Mouse (Mus musculus): ENCODE measurements around the gene Nsun3. TPM values are rescaled to one million over a fixed set of nuclear protein-coding genes. Genes with fewer than 3 reads are reported as not detected.

Gene Nsun3
- polyA plus RNA-seq, 1 experiment = 10.1 TPM

DNA sequence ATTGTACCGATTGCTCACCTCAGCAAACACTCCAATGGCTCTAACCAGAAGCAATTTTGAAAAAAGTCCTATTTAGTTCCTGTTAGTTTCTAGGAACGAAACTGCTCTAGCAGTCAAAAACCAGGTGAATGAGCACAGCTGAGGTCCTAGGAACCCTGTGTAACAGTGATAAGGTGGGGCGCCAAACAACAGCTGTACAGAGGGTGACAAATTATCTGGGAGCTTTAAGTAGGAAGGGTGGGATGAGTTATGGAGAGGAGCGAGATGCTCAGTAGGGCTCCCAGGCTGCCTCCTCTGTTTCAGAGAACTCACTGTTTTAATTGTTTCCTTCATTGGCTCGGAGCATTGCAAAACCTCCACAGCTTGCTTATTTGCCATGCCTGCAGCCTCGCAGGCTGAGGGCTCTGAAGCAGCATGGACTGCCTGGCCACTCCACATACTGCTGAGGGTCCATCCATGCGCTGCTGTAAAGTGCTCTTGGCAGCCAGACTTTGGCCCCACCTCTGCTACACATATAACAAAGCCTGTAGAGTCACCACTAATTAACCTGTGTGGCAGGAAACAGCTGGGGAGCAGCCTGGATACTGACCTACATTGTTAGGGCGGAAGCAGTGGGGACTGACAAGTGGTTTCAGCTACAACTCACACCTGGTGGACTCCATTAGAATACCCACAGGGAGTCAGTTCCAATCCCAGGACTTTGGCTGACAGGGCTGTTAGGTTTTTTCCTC, 20.8 kb upstream of the Nsun3 start:
- Histone ChIP-seq H3K4me3 (ENCODE audit: insufficient read depth, low read length) (no peak overlapping the region), H3K27ac (ENCODE audit: insufficient read depth, low read length) (no peak overlapping the region), H3K4me1 (ENCODE audit: control insufficient read depth, insufficient read depth, low read length) (peaks cover 2% of the 10 kb centered on the region; the same call in 1 of the 2 replicates)
- TF ChIP-seq POLR2A (IDR thresholded peaks at IDR 0.05; ENCODE audit: extremely low read depth, insufficient read depth, low read length) (no peak), CTCF (IDR thresholded peaks at IDR 0.05; ENCODE audit: extremely low read depth, insufficient read depth, low read length) (no peak)

DNA sequence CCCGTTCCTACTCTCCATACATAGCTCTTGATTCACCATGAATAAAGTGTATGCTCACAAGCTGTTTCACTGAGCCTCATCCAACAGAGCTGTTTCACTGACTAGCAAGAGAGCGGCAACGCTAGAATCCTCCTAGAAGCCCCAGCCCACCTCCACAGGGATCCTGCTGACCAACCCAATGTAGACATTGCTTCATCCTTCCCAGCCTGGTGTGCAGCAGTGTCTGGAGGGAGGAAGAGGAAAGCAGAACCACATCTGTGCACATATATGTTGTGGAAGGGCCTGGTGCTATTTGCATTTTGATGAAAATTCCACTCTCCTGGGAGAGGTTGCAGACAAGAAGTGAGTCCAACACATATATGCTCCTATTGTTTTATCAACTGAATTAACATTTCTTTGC, 18.0 kb upstream of the Nsun3 start:
- TF ChIP-seq CTCF (IDR thresholded peaks at IDR 0.05; ENCODE audit: extremely low read depth, insufficient read depth, low read length) (no peak), POLR2A (IDR thresholded peaks at IDR 0.05; ENCODE audit: extremely low read depth, insufficient read depth, low read length) (no peak)
- Histone ChIP-seq H3K4me1 (ENCODE audit: control insufficient read depth, insufficient read depth, low read length) (peaks cover 2% of the 10 kb centered on the region; the same call in 1 of the 2 replicates), H3K27ac (ENCODE audit: insufficient read depth, low read length) (no peak overlapping the region), H3K4me3 (ENCODE audit: insufficient read depth, low read length) (no peak overlapping the region)

DNA sequence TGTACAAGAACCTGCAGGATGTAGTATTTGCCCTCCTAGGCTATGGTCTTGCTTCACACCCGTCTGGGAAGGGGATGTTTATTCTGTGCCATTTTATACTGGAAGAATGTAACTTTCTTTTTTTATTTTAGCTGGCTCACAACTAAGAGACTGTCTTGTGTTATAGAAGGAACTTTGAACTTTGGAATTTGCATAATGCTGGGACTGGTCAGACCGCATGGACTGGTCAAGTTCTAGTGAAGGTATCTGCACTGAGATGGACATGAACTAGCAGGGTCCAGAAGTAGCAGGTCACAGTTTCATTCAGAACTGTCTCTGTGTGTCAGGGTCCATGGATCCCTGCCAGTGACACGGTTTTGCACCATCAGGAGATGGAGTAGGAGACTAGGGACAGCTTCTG, 13.2 kb upstream of the Nsun3 start:
- Histone ChIP-seq H3K27ac (ENCODE audit: insufficient read depth, low read length) (no peak overlapping the region), H3K4me1 (ENCODE audit: control insufficient read depth, insufficient read depth, low read length) (no peaks in the 10 kb centered on the region), H3K4me3 (ENCODE audit: insufficient read depth, low read length) (no peak overlapping the region)
- TF ChIP-seq POLR2A (IDR thresholded peaks at IDR 0.05; ENCODE audit: extremely low read depth, insufficient read depth, low read length) (no peak), CTCF (IDR thresholded peaks at IDR 0.05; ENCODE audit: extremely low read depth, insufficient read depth, low read length) (no peak)

DNA sequence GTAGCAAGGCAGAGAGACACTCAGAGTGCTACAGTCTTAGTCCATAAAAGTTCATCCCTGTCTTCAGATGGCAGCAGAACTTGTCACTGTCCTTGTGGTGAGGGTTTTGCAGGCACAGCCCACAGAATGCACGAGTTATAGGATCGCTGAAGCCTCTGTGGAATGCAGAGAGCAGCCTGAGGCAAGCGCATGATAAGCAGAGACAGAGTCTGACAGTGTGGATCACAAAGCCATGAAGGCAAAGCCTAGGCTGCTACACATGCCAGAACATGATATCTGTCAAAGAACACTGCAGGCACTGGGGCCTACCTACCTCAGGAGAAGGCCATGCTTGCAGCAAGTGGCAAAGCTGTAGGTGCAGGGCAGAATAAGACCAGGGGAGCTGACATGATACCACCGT, 12.8 kb upstream of the Nsun3 start:
- H3K4me1 ChIP-seq (ENCODE audit: control insufficient read depth, insufficient read depth, low read length) = no peaks in the 10 kb centered on the region
- no peak for TF ChIP-seq POLR2A (IDR thresholded peaks at IDR 0.05; ENCODE audit: extremely low read depth, insufficient read depth, low read length)
- no peak for TF ChIP-seq CTCF (IDR thresholded peaks at IDR 0.05; ENCODE audit: extremely low read depth, insufficient read depth, low read length)
- H3K4me3 ChIP-seq (ENCODE audit: insufficient read depth, low read length) = no peak overlapping the region
- no peak overlapping the region for H3K27ac ChIP-seq (ENCODE audit: insufficient read depth, low read length)

DNA sequence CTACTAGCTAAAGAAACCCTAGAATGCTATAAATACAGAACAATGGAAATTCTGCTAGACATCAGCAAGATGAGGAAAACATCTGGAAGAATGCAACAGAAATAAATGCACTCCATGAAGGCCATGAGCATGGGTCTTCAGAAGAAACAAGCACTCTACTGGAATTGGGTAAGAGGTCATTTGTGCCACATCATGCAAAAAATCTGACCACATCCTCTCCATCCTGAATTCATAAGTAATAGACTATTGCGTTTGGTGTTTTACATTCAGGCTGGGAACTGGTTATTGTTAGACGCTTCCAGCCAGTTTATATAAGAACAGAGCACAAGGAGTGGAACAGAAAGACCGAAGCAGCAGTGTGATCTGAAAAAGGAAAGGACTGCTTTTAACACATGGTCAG, 12.2 kb upstream of the Nsun3 start:
- TF ChIP-seq POLR2A (IDR thresholded peaks at IDR 0.05; ENCODE audit: extremely low read depth, insufficient read depth, low read length) (no peak), CTCF (IDR thresholded peaks at IDR 0.05; ENCODE audit: extremely low read depth, insufficient read depth, low read length) (no peak)

DNA sequence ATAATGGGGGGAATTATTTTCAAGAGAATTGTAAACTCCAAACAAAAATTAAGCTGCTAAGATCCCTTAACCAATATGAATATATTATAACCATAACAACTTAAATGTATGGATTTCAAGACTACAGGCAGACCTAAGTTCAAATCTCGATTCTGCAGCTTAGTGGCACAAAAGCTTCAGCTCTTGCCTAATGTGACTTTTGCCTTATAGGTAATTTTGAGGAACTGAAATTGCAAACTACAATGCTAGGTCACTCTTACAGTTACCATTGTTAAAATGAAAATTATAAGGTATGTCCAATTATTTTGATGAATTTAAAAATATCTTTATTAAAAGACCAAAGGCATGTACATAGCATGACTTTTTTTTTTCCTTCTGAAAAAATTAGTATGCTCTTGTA, 10.0 kb upstream of the Nsun3 start:
- no peak for TF ChIP-seq CTCF (IDR thresholded peaks at IDR 0.05; ENCODE audit: extremely low read depth, insufficient read depth, low read length)
- no peak for TF ChIP-seq POLR2A (IDR thresholded peaks at IDR 0.05; ENCODE audit: extremely low read depth, insufficient read depth, low read length)
- no peak overlapping the region for H3K27ac ChIP-seq (ENCODE audit: insufficient read depth, low read length)
- no peaks in the 10 kb centered on the region for H3K4me1 ChIP-seq (ENCODE audit: control insufficient read depth, insufficient read depth, low read length)
- no peak overlapping the region for H3K4me3 ChIP-seq (ENCODE audit: insufficient read depth, low read length)

More for the DNA sequence above, 12.2 kb upstream of the Nsun3 start:
- no peaks in the 10 kb centered on the region for H3K4me1 ChIP-seq (ENCODE audit: control insufficient read depth, insufficient read depth, low read length)
- no peak overlapping the region for H3K27ac ChIP-seq (ENCODE audit: insufficient read depth, low read length)
- no peak overlapping the region for H3K4me3 ChIP-seq (ENCODE audit: insufficient read depth, low read length)

DNA sequence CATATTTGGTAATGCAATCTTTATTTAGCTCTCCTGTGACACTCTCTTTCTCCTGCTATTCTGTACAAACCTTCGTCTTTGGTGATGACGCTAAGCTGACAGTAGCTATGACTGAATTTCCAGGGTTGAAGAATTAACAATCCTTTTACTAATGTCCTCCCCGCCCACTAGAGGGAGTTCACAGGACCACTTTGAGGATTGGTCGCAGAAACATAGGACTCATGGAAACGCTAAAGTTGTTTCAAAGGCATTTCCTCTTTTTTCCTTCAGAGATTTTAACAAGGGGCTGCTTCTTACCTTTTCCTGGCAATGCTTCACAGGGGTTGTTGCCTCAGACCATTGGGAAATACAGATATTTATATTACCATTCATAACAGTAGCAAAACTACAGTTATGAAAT, 4.4 kb downstream of the Nsun3 start:
- H3K27ac ChIP-seq (ENCODE audit: insufficient read depth, low read length) = no peak overlapping the region
- TF ChIP-seq CTCF (IDR thresholded peaks at IDR 0.05; ENCODE audit: extremely low read depth, insufficient read depth, low read length) (peak; percentile 15; the same call in 1 of the 2 replicates), POLR2A (IDR thresholded peaks at IDR 0.05; ENCODE audit: extremely low read depth, insufficient read depth, low read length) (no peak)
- peaks cover 6% of the 10 kb centered on the region; the same call in 1 of the 2 replicates for H3K4me1 ChIP-seq (ENCODE audit: control insufficient read depth, insufficient read depth, low read length)
- H3K4me3 ChIP-seq (ENCODE audit: insufficient read depth, low read length) = no peak overlapping the region

DNA sequence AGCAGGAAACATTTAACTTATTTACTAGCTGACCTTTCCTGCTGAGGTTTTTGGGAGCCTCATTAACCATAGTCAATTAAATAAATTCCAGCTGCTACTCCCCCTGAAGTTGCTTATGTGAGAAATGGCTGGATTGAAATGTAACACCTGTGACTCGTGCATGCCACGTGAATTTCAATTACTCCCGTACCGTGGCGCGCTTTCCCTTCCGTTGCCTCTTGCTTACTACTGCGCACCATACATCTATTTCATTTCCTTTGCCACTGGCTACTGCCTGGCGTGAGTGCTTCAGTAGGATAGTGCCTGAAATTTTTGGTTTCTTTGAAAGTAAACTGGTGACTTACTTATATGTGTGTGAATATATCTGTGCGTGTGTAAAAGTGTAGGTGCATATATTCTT, 8.3 kb downstream of the Nsun3 start:
- no peak overlapping the region for H3K27ac ChIP-seq (ENCODE audit: insufficient read depth, low read length)
- no peak overlapping the region for H3K4me3 ChIP-seq (ENCODE audit: insufficient read depth, low read length)
- TF ChIP-seq POLR2A (IDR thresholded peaks at IDR 0.05; ENCODE audit: extremely low read depth, insufficient read depth, low read length) (no peak), CTCF (IDR thresholded peaks at IDR 0.05; ENCODE audit: extremely low read depth, insufficient read depth, low read length) (no peak)
- no peaks in the 10 kb centered on the region for H3K4me1 ChIP-seq (ENCODE audit: control insufficient read depth, insufficient read depth, low read length)

DNA sequence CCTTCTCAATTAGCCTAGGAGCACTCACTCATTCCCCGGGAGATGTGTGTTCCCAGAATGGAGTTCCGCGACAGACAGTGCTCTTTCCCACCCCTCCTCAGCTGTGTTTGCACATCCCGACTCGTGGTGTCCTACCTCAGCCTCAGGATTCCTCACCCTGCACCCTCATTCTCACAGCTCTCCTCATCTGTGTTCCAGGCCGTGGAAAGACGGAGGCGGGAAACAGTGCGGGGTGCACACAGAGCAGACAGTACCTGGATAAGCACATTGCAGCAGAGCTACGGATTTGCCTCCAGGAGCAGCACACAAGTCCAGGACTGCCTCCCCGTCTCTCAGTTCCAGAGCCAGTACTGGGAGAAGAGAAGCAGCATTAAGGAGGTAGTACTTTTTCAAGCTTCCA, 10.6 kb downstream of the Nsun3 start:
- Histone ChIP-seq H3K4me3 (ENCODE audit: insufficient read depth, low read length) (no peak overlapping the region), H3K4me1 (ENCODE audit: control insufficient read depth, insufficient read depth, low read length) (no peaks in the 10 kb centered on the region), H3K27ac (ENCODE audit: insufficient read depth, low read length) (no peak overlapping the region)
- TF ChIP-seq CTCF (IDR thresholded peaks at IDR 0.05; ENCODE audit: extremely low read depth, insufficient read depth, low read length) (no peak), POLR2A (IDR thresholded peaks at IDR 0.05; ENCODE audit: extremely low read depth, insufficient read depth, low read length) (no peak)

DNA sequence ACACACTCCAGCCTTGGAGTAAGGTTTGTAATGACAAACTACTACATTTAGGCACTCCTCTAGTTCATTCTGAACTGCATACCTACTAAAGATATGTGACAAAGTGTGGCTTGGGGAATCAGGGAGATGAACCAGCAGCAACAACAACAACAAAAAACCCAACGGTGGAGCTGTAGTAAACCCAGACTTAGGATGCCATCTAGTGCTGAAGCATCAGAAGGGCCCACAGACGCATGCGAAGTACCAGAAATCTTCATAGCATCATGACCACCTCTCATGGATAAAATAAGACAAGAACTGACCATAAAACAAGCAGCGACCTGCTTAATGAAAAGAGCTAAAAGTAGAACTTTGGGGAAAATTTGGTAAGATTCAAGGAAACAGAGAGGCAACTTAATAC, 13.2 kb downstream of the Nsun3 start:
- Histone ChIP-seq H3K4me3 (ENCODE audit: insufficient read depth, low read length) (no peak overlapping the region), H3K4me1 (ENCODE audit: control insufficient read depth, insufficient read depth, low read length) (no peaks in the 10 kb centered on the region), H3K27ac (ENCODE audit: insufficient read depth, low read length) (no peak overlapping the region)
- TF ChIP-seq POLR2A (IDR thresholded peaks at IDR 0.05; ENCODE audit: extremely low read depth, insufficient read depth, low read length) (no peak), CTCF (IDR thresholded peaks at IDR 0.05; ENCODE audit: extremely low read depth, insufficient read depth, low read length) (peak; percentile 51)
